Mouse (Mus musculus): ENCODE results near the gene Hecw1. TPM values are rescaled to one million over a fixed set of nuclear protein-coding genes. Genes with fewer than 3 reads are reported as not detected.

The Hecw1 gene
- total RNA-seq (2018; cell fraction: chromatin; rRNA removed), result not detected
- not detected for total RNA-seq (2018; cell fraction: cytosol; rRNA removed)
- not detected for total RNA-seq (2018; cell fraction: nucleus; rRNA removed)
- polyA plus RNA-seq (2018), result not detected in 3 replicates

GRCm38 (mm10) chr13:14522906-14523269 lies at the start of gene Hecw1:
Hecw1 (minus strand) TSS chr13:14523228.
- H3K79me2 ChIP-seq (ENCODE audit: inconsistent target), result no peaks in the 10 kb centered on the region
- WGBS (ENCODE audit: missing documents), result 7% methylated on average over 15 of the region's 15 CpGs
- H3K27ac ChIP-seq, result no peak within 1 kb of the TSS
- H3K4me3 ChIP-seq (ENCODE audit: inconsistent target), result no peak within 1 kb of the TSS
- H3K36me3 ChIP-seq (ENCODE audit: inconsistent target), result no peaks in the 10 kb centered on the region

GRCm38 (mm10) chr13:14561336-14561735 lies 38.3 kb upstream of the Hecw1 start:
- H3K79me2 ChIP-seq (ENCODE audit: inconsistent target), result no peaks in the 10 kb centered on the region

GRCm38 (mm10) chr13:14552628-14553027 lies 29.6 kb upstream of the Hecw1 start:
- Histone ChIP-seq H3K27ac (no peak overlapping the region), H3K79me2 (ENCODE audit: inconsistent target) (no peaks in the 10 kb centered on the region), H3K4me3 (ENCODE audit: inconsistent target) (no peak overlapping the region), H3K36me3 (ENCODE audit: inconsistent target) (no peaks in the 10 kb centered on the region)
- WGBS (ENCODE audit: missing documents), result 76% methylated on average over 2 of the region's 2 CpGs

More at GRCm38 (mm10) chr13:14561336-14561735, 38.3 kb upstream of the Hecw1 start:
- Histone ChIP-seq H3K27ac (no peak overlapping the region), H3K36me3 (ENCODE audit: inconsistent target) (no peaks in the 10 kb centered on the region), H3K4me3 (ENCODE audit: inconsistent target) (no peak overlapping the region)
- 91% methylated on average over 1 of the region's 1 CpGs for WGBS (ENCODE audit: missing documents)

GRCm38 (mm10) chr13:14542860-14543259 lies 19.8 kb upstream of the Hecw1 start:
- no peak overlapping the region for H3K4me3 ChIP-seq (ENCODE audit: inconsistent target)
- WGBS (ENCODE audit: missing documents), result 84% methylated on average over 5 of the region's 5 CpGs
- H3K79me2 ChIP-seq (ENCODE audit: inconsistent target), result no peaks in the 10 kb centered on the region
- H3K36me3 ChIP-seq (ENCODE audit: inconsistent target), result no peaks in the 10 kb centered on the region
- no peak overlapping the region for H3K27ac ChIP-seq

GRCm38 (mm10) chr13:14522128-14522905 lies 711 bp downstream of the Hecw1 start:
- H3K4me3 ChIP-seq (ENCODE audit: inconsistent target), result no peak overlapping the region
- 8% methylated on average over 38 of the region's 38 CpGs for WGBS (ENCODE audit: missing documents)
- H3K36me3 ChIP-seq (ENCODE audit: inconsistent target), result no peaks in the 10 kb centered on the region
- H3K27ac ChIP-seq, result no peak overlapping the region
- H3K79me2 ChIP-seq (ENCODE audit: inconsistent target), result no peaks in the 10 kb centered on the region

GRCm38 (mm10) chr13:14521746-14522127 lies 1.3 kb downstream of the Hecw1 start:
- H3K79me2 ChIP-seq (ENCODE audit: inconsistent target), result no peaks in the 10 kb centered on the region
- H3K4me3 ChIP-seq (ENCODE audit: inconsistent target), result no peak overlapping the region
- no peak overlapping the region for H3K27ac ChIP-seq
- WGBS (ENCODE audit: missing documents), result 51% methylated on average over 4 of the region's 4 CpGs
- no peaks in the 10 kb centered on the region for H3K36me3 ChIP-seq (ENCODE audit: inconsistent target)

- no peaks in the 10 kb centered on the region for H3K79me2 ChIP-seq (ENCODE audit: inconsistent target)
- no peaks in the 10 kb centered on the region for H3K36me3 ChIP-seq (ENCODE audit: inconsistent target)
- WGBS (ENCODE audit: missing documents), result 92% methylated on average over 2 of the region's 3 CpGs
- no peak overlapping the region for H3K27ac ChIP-seq
- no peak overlapping the region for H3K4me3 ChIP-seq (ENCODE audit: inconsistent target)
These were observed 3.4 kb downstream of the Hecw1 start for GRCm38 (mm10) chr13:14519605-14520004.

GRCm38 (mm10) chr13:14517478-14517877 lies 5.5 kb downstream of the Hecw1 start:
- no peak overlapping the region for H3K4me3 ChIP-seq (ENCODE audit: inconsistent target)
- no peak overlapping the region for H3K27ac ChIP-seq
- 80% methylated on average over 3 of the region's 3 CpGs for WGBS (ENCODE audit: missing documents)
- H3K79me2 ChIP-seq (ENCODE audit: inconsistent target), result no peaks in the 10 kb centered on the region
- H3K36me3 ChIP-seq (ENCODE audit: inconsistent target), result no peaks in the 10 kb centered on the region

GRCm38 (mm10) chr13:14515106-14515505 lies 7.9 kb downstream of the Hecw1 start:
- no peak overlapping the region for H3K27ac ChIP-seq
- H3K79me2 ChIP-seq (ENCODE audit: inconsistent target), result no peaks in the 10 kb centered on the region
- H3K4me3 ChIP-seq (ENCODE audit: inconsistent target), result no peak overlapping the region
- H3K36me3 ChIP-seq (ENCODE audit: inconsistent target), result no peaks in the 10 kb centered on the region
- 40% methylated on average over 2 of the region's 2 CpGs for WGBS (ENCODE audit: missing documents)

- Histone ChIP-seq H3K27ac (no peak overlapping the region), H3K4me3 (ENCODE audit: inconsistent target) (no peak overlapping the region), H3K79me2 (ENCODE audit: inconsistent target) (no peaks in the 10 kb centered on the region), H3K36me3 (ENCODE audit: inconsistent target) (no peaks in the 10 kb centered on the region)
These were observed 9.1 kb downstream of the Hecw1 start for GRCm38 (mm10) chr13:14513934-14514333.

- Histone ChIP-seq H3K79me2 (ENCODE audit: inconsistent target) (no peaks in the 10 kb centered on the region), H3K27ac (no peak overlapping the region), H3K36me3 (ENCODE audit: inconsistent target) (no peaks in the 10 kb centered on the region), H3K4me3 (ENCODE audit: inconsistent target) (no peak overlapping the region)
- 91% methylated on average over 5 of the region's 5 CpGs for WGBS (ENCODE audit: missing documents)
These were observed 16.3 kb downstream of the Hecw1 start for GRCm38 (mm10) chr13:14506765-14507164.

GRCm38 (mm10) chr13:14500251-14500650 lies 22.8 kb downstream of the Hecw1 start:
- Histone ChIP-seq H3K79me2 (ENCODE audit: inconsistent target) (no peaks in the 10 kb centered on the region), H3K27ac (no peak overlapping the region), H3K4me3 (ENCODE audit: inconsistent target) (no peak overlapping the region), H3K36me3 (ENCODE audit: inconsistent target) (no peaks in the 10 kb centered on the region)
- WGBS (ENCODE audit: missing documents), result 79% methylated on average over 1 of the region's 1 CpGs

- no peak overlapping the region for H3K27ac ChIP-seq
- 89% methylated on average over 8 of the region's 8 CpGs for WGBS (ENCODE audit: missing documents)
These were observed 24.2 kb downstream of the Hecw1 start for GRCm38 (mm10) chr13:14498780-14499179.

GRCm38 (mm10) chr13:14496954-14497353 lies 26.1 kb downstream of the Hecw1 start:
- Histone ChIP-seq H3K79me2 (ENCODE audit: inconsistent target) (no peaks in the 10 kb centered on the region), H3K27ac (no peak overlapping the region), H3K36me3 (ENCODE audit: inconsistent target) (no peaks in the 10 kb centered on the region), H3K4me3 (ENCODE audit: inconsistent target) (no peak overlapping the region)
- WGBS (ENCODE audit: missing documents), result 66% methylated on average over 2 of the region's 2 CpGs

More at GRCm38 (mm10) chr13:14498780-14499179, 24.2 kb downstream of the Hecw1 start:
- no peaks in the 10 kb centered on the region for H3K79me2 ChIP-seq (ENCODE audit: inconsistent target)
- H3K4me3 ChIP-seq (ENCODE audit: inconsistent target), result no peak overlapping the region
- H3K36me3 ChIP-seq (ENCODE audit: inconsistent target), result no peaks in the 10 kb centered on the region

GRCm38 (mm10) chr13:14487812-14488211 lies 35.2 kb downstream of the Hecw1 start:
- H3K4me3 ChIP-seq (ENCODE audit: inconsistent target), result no peak overlapping the region
- H3K36me3 ChIP-seq (ENCODE audit: inconsistent target), result no peaks in the 10 kb centered on the region
- H3K79me2 ChIP-seq (ENCODE audit: inconsistent target), result no peaks in the 10 kb centered on the region
- WGBS (ENCODE audit: missing documents), result 94% methylated on average over 2 of the region's 2 CpGs
- H3K27ac ChIP-seq, result no peak overlapping the region

Measured in macrophage (primary cell).